Mouse (Mus musculus) neural tube, embryonic 14.5 days (tissue): ENCODE results near the gene Ankrd17. TPM values are rescaled to one million over a fixed set of nuclear protein-coding genes. Genes with fewer than 3 reads are reported as not detected.
"Not testable (repeated sequence)": the region's sequence is repeated elsewhere in the genome, so short reads cannot be mapped to it uniquely, and the experiment has no call there.

Experiments used
- ATAC-seq: fragments of 200-750 bp; cut with Nextera tagmentation; 2 replicates; pipeline ENCODE4 v1.8.0; 2017; ENCODE audit warnings: low read depth, mild to moderate bottlenecking, moderate TSS enrichment, moderate library complexity
- H3K27ac ChIP-seq: fragments of 300-500 bp; sonication (generic); 2 replicates; pipeline ENCODE4 v1.5.1; 2014; ENCODE audit warnings: low read depth, mild to moderate bottlenecking, control low read depth, low read length, moderate library complexity, mixed read lengths
- H3K27me3 ChIP-seq: fragments of 300-500 bp; sonication (generic); 2 replicates; pipeline ENCODE4 v1.6.1; 2014; ENCODE audit warnings: low read length; ENCODE audit not compliant: control insufficient read depth, insufficient read depth
- H3K36me3 ChIP-seq: fragments of 300-500 bp; sonication (generic); 2 replicates; pipeline ENCODE4 v1.6.1; 2014; ENCODE audit warnings: low read length, mixed read lengths; ENCODE audit not compliant: control insufficient read depth, insufficient read depth
- H3K4me1 ChIP-seq: fragments of 300-500 bp; sonication (generic); 2 replicates; pipeline ENCODE4 v1.6.1; 2014; ENCODE audit warnings: low read length; ENCODE audit not compliant: control insufficient read depth, insufficient read depth
- H3K4me2 ChIP-seq: fragments of 300-500 bp; sonication (generic); 2 replicates; pipeline ENCODE4 v1.6.1; 2014; ENCODE audit warnings: mild to moderate bottlenecking, low read depth, low read length, control low read depth
- H3K4me3 ChIP-seq: fragments of 300-500 bp; sonication (generic); 2 replicates; pipeline ENCODE4 v1.5.1; 2014; ENCODE audit warnings: low read depth, low read length, control low read depth, mixed read lengths
- H3K9ac ChIP-seq: fragments of 300-500 bp; sonication (generic); replicated peaks from 2 replicates; pipeline ENCODE4 v1.6.1; 2014; ENCODE audit warnings: low read depth, mild to moderate bottlenecking, control low read depth, low read length, mixed read lengths
- H3K9me3 ChIP-seq: fragments of 300-500 bp; sonication (generic); 2 replicates; pipeline ENCODE4 v1.6.1; 2016; ENCODE audit warnings: low read length; ENCODE audit not compliant: control insufficient read depth
- WGBS: fragments of 180-500 bp; shearing (Covaris S2); extraction: QIAGEN DNeasy Blood & Tissue Kit; methylation state at CpG from one replicate; pipeline ENCODE4 v1.1.7; 2014; 5-methylcytosine and 5-hydroxymethylcytosine counted together
- polyA plus RNA-seq: library from polyadenylated mRNA; unstranded; fragments of >200 nt; fragmentation: Nextera tagmentation; extraction: Ambion mirVana; gene quantifications from 2 replicates; pipeline ENCODE4 v1.2.1, GENCODE M21; 2014

Gene Ankrd17
- polyA plus RNA-seq, 1 experiment from 2014 or later, result 41.1 TPM

GRCm38 (mm10) chr5:90280061-90280460 is 86.3 kb downstream of the Ankrd17 start:
- H3K4me2 ChIP-seq, result no peak overlapping the region
- no peaks in the 10 kb centered on the region for H3K4me1 ChIP-seq
- no peak overlapping the region for H3K27ac ChIP-seq
- peaks cover 32% of the 10 kb centered on the region for H3K36me3 ChIP-seq
- no peaks in the 10 kb centered on the region for H3K27me3 ChIP-seq
- H3K9ac ChIP-seq, result no peak overlapping the region
- no peaks in the 10 kb centered on the region for H3K9me3 ChIP-seq
- WGBS, result 96% methylated on average over 1 of the region's 1 CpGs
- no peak overlapping the region for H3K4me3 ChIP-seq
- ATAC-seq, result no peak

- no peak overlapping the region for H3K4me2 ChIP-seq
- no peak overlapping the region for H3K4me3 ChIP-seq
- no peaks in the 10 kb centered on the region for H3K9me3 ChIP-seq
- H3K27me3 ChIP-seq, result no peaks in the 10 kb centered on the region
- no peaks in the 10 kb centered on the region for H3K4me1 ChIP-seq
- no peak overlapping the region for H3K27ac ChIP-seq
- H3K9ac ChIP-seq, result no peak overlapping the region
- peaks cover 28% of the 10 kb centered on the region for H3K36me3 ChIP-seq
- ATAC-seq, result no peak
- WGBS, result 93% methylated on average over 3 of the region's 3 CpGs
These were observed 87.0 kb downstream of the Ankrd17 start for GRCm38 (mm10) chr5:90279418-90279817.

GRCm38 (mm10) chr5:90277443-90277842 is 88.9 kb downstream of the Ankrd17 start:
- no peak for ATAC-seq
- Histone ChIP-seq H3K4me2 (no peak overlapping the region), H3K4me3 (no peak overlapping the region), H3K36me3 (peaks cover 13% of the 10 kb centered on the region), H3K27me3 (no peaks in the 10 kb centered on the region), H3K9ac (no peak overlapping the region), H3K4me1 (no peaks in the 10 kb centered on the region), H3K9me3 (no peaks in the 10 kb centered on the region), H3K27ac (no peak overlapping the region)
- WGBS, result 100% methylated on average over 1 of the region's 1 CpGs

- Histone ChIP-seq H3K27ac (no peak overlapping the region), H3K9me3 (no peaks in the 10 kb centered on the region), H3K4me3 (no peak overlapping the region), H3K4me1 (no peaks in the 10 kb centered on the region), H3K4me2 (no peak overlapping the region), H3K27me3 (no peaks in the 10 kb centered on the region), H3K36me3 (peaks cover 17% of the 10 kb centered on the region), H3K9ac (no peak overlapping the region)
- no peak for ATAC-seq
- WGBS, result 87% methylated on average over 1 of the region's 1 CpGs
These were observed 91.6 kb downstream of the Ankrd17 start for GRCm38 (mm10) chr5:90274806-90275205.

GRCm38 (mm10) chr5:90262230-90262629 is 104.1 kb downstream of the Ankrd17 start:
- H3K9ac ChIP-seq, H3K27me3 ChIP-seq, H3K27ac ChIP-seq, ATAC-seq, H3K4me3 ChIP-seq, H3K4me2 ChIP-seq, H3K9me3 ChIP-seq, H3K4me1 ChIP-seq: not testable (repeated sequence)
- H3K36me3 ChIP-seq, result peaks cover 40% of the 10 kb centered on the region
- 82% methylated on average over 2 of the region's 2 CpGs for WGBS

GRCm38 (mm10) chr5:90257023-90257422 is 109.4 kb downstream of the Ankrd17 start:
- H3K4me3 ChIP-seq, result no peak overlapping the region
- H3K27ac ChIP-seq, result no peak overlapping the region
- WGBS, result 98% methylated on average over 3 of the region's 3 CpGs
- H3K27me3 ChIP-seq, result no peaks in the 10 kb centered on the region
- no peak for ATAC-seq
- no peaks in the 10 kb centered on the region for H3K9me3 ChIP-seq
- peaks cover 56% of the 10 kb centered on the region for H3K36me3 ChIP-seq
- H3K4me1 ChIP-seq, result no peaks in the 10 kb centered on the region
- no peak overlapping the region for H3K4me2 ChIP-seq
- H3K9ac ChIP-seq, result no peak overlapping the region

- Histone ChIP-seq H3K4me1 (no peaks in the 10 kb centered on the region), H3K4me3 (no peak overlapping the region), H3K4me2 (no peak overlapping the region), H3K27me3 (no peaks in the 10 kb centered on the region), H3K9ac (no peak overlapping the region), H3K36me3 (peaks cover 43% of the 10 kb centered on the region), H3K27ac (no peak overlapping the region), H3K9me3 (no peaks in the 10 kb centered on the region)
- no peak for ATAC-seq
These were observed 118.9 kb downstream of the Ankrd17 start for GRCm38 (mm10) chr5:90247503-90247902.

- H3K27me3 ChIP-seq, result no peaks in the 10 kb centered on the region
- H3K36me3 ChIP-seq, result peaks cover 43% of the 10 kb centered on the region
- WGBS, result 88% methylated on average over 2 of the region's 2 CpGs
- no peaks in the 10 kb centered on the region for H3K4me1 ChIP-seq
- H3K27ac ChIP-seq, result no peak overlapping the region
- no peaks in the 10 kb centered on the region for H3K9me3 ChIP-seq
- H3K4me2 ChIP-seq, result no peak overlapping the region
- no peak overlapping the region for H3K9ac ChIP-seq
- H3K4me3 ChIP-seq, result no peak overlapping the region
- no peak for ATAC-seq
These were observed 119.4 kb downstream of the Ankrd17 start for GRCm38 (mm10) chr5:90246987-90247386.

GRCm38 (mm10) chr5:90246567-90246966 is 119.8 kb downstream of the Ankrd17 start:
- Histone ChIP-seq H3K27ac (no peak overlapping the region), H3K4me1 (no peaks in the 10 kb centered on the region), H3K4me2 (no peak overlapping the region), H3K9me3 (no peaks in the 10 kb centered on the region), H3K36me3 (peaks cover 44% of the 10 kb centered on the region), H3K27me3 (no peaks in the 10 kb centered on the region), H3K9ac (no peak overlapping the region), H3K4me3 (no peak overlapping the region)
- ATAC-seq, result no peak
- 91% methylated on average over 4 of the region's 4 CpGs for WGBS

- ATAC-seq, result no peak
- peaks cover 40% of the 10 kb centered on the region for H3K36me3 ChIP-seq
- no peaks in the 10 kb centered on the region for H3K4me1 ChIP-seq
- H3K27me3 ChIP-seq, result no peaks in the 10 kb centered on the region
- H3K9me3 ChIP-seq, result no peaks in the 10 kb centered on the region
- no peak overlapping the region for H3K4me3 ChIP-seq
- WGBS, result 71% methylated on average over 4 of the region's 4 CpGs
- H3K27ac ChIP-seq, result no peak overlapping the region
- no peak overlapping the region for H3K4me2 ChIP-seq
- H3K9ac ChIP-seq, result no peak overlapping the region
These were observed 121.0 kb downstream of the Ankrd17 start for GRCm38 (mm10) chr5:90245416-90245815.
